Mouse (Mus musculus) right cerebral cortex, postnatal 14 days (tissue): ENCODE data around the gene Cd84.

ENCODE experiments used
- DNase-seq: peaks from one replicate; pipeline ENCODE4 v3.0.0; 2022

Cd84 gene

DNA sequence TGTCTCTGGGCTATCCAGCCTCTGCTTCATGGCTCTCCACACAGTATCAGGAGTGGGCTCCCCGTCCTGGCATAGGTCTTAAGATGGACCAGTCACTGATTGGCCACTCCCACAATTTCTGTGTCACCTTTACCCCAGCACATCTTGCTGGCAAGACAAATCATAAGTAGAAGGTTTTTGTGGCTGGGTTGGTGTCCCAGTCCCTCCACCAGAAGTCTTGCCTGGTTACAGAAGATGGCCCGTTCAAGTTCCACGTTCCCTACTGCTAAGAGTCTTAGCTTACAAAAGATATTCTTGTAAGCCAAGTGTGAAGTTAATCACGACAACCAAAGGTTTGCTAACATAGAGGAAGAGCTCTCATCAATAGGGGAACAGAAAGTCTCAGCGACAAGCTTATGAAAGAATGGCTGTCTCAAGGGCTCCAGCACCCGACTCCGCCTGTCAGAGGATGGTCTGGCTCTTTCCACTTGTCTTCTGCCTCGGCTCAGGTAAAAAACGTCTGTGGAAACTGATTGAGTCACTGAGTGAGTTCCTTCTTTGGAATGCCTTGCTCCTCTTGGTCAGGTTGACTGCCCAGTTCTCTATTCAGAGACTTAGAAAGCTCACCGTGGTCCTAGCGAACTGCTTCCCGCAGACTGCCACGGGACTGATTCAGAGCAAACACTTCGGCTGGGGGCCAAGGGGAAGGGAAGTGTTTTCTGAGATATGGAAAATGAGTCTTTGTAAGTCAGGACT, 78.0 kb downstream of the Cd84 start, which contains the start of gene Slamf6:
TSS of gene Slamf6 (plus strand) at position 211 of the 735 bp plus-strand sequence.
- DNase-seq = no peak

DNA sequence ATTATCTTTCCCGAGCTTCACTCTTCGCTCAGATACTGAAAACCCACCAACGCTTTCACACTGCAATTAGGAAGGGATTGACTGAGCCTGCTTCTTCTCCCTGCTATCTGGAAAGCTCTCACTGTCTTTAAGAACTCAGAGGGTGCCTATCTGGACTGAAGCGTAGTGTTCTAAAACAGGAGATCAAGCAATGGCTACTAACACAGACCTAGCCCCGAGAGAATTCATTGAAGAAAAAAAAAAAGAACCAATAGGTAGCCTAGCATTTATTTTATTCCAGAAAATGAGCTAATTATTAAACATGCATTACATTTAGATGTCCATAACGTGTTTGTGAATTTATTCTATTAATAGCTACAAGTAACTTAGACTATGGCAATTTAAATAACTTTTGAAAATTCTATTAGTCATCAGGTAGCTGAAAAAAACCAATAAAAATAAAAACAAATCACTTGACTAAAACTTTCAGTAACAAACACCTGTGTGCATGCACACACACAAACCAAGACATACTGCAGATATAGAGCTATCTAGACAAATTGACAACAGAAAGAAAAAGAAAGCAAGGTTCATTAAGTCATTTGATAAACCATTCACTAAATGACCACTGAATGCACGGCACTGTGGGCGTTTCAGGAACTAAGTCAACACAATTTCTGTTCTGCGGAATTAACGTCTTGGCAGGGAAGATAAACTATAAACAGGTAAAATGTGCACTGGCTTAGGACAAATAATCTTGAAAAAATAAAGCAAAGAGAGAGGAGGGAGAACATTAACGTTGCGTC, 78.8 kb downstream of the Cd84 start:
- no peak for DNase-seq

DNA sequence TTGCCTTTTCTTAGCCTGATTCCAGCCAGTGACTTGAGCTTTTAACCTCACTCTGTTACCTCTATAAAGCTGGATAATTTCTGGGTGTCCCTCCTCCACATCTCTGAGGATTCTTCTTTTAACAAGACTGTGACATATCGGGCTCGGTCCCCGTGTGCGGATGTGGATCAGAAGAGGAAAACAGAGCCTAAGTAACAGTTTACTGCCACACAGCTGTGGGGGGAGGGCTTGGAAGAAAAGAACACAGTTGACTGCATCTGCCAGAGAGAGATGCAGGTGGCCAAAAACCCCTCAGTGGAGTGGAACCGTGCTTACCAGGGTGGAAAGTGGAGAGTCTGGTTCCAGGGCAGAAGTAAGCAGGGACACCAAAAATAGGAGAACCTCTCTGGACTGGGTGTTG, 79.7 kb downstream of the Cd84 start:
- DNase-seq = no peak

DNA sequence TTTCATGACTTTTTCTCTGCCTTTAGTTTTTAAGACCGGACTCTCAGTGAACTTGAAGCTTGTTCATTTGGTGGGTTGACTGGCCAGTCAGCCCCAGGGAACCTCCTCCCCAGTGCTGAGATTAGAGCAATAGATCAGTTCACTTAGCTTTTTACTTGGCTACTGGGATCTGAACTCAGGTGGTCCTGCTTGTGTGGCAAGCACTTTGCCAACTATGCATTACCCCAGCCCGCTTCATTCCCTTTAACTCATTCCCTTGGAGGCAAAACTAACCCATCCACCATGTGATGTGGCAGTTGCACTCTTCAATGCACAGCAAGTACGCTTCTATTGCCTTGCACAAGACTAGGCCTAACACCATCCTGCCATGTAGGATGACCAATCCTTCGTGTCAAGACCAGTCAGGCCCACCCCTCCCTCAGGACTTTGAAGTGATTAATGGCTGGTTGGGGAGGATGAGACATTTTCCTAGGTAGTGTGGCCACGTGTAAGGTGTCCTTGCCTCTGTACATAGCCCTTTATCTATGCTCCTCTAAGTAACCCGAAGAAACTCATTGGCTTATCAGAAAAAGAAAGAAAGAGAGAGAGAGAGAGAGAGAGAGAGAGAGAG, 80.5 kb downstream of the Cd84 start:
- no peak for DNase-seq

DNA sequence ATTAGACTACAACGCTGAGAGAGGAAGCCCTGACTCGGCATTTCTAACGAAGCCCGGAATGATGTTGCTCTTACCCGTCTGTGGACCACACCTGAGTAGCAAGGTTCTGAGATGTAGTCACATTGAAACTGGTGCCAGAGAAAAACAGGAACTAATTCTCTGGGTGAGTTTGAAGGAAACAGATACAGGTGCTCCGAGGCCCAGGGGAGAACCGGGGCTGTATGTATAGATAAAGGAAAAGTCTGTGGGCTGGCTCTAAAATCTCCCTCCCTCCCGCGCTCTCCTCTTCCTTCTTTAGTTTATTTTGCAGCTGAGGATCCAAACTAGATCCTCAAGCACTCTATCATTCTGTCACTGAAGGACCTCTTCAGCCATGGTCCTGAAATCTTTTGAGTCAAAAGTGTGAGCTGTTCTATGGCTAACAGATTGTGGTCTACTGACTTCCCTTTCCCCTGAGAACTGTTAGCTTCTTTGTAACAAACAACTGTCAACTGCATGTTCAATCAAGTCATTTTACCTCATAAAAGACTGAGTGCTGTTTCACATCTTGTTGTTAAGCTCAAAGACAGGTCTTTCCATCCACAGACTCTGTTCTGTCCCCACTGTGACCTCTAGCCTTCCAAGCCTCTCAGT, 81.6 kb downstream of the Cd84 start:
- no peak for DNase-seq

DNA sequence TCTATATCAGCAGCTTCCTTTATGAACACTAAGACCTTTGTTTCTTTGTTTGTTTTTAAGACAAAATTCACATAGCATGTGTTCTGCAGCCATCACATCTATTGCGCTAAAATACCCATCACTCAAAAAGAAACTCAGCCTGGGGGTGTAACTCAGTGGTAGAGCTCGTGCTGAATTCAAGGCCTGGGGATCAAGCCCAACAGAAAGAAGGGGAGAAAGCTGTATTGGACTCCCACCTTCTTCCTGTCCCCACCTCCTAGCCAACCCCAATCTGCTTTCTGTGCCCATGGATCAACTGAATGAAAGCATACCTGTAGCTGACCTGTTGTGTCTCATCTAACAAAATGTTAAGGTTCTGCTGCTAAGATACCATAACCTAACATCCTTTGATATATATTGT, 82.1 kb downstream of the Cd84 start:
- DNase-seq = no peak

DNA sequence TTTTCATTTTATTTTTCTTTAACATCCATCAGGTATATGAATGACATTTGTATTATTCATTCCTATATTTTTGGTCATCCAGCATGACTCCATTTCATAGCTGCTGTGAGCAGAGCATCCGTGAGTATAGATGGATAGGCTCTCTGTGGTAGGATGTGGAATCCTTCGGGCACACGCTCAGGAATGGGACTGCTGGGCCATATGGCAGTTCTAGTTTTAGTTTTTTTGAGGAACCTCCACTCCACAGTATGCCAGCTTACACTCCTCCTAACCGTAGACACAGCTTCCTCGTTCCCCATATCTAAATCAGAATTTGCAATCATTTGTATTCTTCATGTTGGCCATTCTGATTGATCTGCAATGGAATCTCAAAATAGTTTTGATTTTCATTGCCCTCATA, 83.3 kb downstream of the Cd84 start:
- DNase-seq = no peak

DNA sequence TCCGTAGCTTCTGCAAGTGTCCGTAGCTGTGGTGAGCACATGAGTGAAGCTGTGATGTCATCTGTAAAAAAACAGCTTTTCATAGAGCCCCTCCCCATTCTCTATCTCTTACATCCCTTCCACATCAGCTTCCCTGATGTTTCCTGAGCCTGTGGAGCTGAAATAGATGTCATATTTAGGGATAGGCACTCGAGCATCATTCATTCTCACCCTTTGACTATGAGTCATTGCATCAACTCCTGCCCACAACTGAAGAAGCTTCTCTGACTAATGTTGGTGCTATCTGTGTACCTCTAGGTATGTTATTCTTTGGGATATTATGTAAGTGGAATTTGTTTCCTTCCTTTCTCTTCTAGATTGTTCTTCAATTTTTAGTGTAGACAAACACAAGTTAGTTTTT, 85.4 kb downstream of the Cd84 start:
- no peak for DNase-seq

DNA sequence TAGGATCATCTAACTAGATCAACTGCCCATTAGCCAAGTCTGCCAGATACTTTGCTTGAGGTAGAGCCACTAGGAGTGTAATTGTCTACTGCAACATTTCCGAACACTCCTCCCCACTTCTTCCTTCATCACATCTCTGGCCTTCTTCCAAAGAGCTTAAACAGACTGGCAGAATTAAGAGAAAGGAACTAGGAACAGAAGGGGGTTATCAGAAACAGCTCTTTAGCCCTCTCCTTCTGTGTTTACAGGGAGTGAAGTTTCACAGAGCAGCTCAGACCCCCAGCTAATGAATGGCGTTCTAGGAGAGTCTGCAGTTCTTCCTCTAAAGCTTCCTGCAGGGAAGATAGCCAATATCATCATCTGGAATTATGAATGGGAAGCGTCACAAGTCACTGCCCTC, 94.4 kb downstream of the Cd84 start:
- DNase-seq = no peak

DNA sequence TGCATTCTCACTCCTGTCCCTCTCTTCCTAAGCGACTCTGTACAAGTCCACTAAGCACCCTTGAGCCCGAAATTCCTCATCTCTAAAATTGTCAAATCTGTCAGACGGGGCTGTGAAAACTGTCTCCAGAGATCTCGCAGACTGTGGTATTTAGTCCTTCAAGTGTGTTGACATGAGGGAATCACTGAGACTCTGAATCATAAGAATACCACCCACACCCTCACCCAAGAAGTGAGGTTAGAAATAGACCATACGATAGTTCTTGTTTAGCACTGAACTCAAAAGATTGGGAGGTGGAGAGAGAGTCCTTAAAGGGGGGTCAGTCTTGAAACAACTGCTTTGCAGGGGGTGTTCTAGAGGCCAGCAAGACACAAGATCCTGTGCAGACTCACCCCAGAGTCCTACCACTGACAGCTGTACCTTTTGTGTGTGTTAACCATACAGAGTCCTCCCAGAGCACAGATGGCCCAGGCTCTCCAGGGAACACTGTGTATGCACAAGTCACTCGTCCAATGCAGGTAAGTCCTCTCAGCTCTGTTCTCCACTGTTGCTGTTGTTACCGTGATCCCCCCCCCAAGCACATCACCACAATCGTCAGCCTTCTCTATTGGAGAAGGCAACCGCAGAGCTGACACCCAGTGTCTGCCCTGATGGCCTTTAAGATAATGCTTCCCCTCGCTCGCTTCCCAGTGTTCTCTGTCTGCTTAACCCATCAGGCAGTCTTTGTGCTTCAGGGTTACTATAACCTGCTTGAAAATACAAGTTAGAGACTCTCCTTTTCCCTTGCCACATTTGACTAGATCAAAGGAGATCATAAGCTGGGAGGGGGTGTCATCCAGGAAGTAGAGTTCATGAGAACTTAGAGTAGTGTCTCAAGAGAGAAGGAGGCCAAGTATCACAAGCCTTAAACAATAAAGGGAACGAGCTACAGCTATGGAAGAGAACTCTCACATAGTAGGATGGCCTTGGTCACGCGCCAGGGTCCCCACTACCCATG, 99.8 kb downstream of the Cd84 start:
- DNase-seq = no peak
